Mouse (Mus musculus) forebrain, embryonic 15.5 days (tissue): ENCODE measurements around the gene Clpp. TPM values are rescaled to one million over a fixed set of nuclear protein-coding genes. Genes with fewer than 3 reads are reported as not detected.

Experiments used
- polyA plus RNA-seq: library from polyadenylated mRNA; unstranded; fragments of >200 nt; fragmentation: Nextera tagmentation; extraction: Ambion mirVana; gene quantifications from 2 replicates; pipeline ENCODE4 v1.2.1, GENCODE M21; 2015

Gene Clpp
- polyA plus RNA-seq, 1 experiment from 2014 or later, result 162 TPM

Other genes with a start within 250 kb of the Clpp start
- gene Nrtn, start 232.8 kb upstream of the Clpp start, polyA plus RNA-seq, result 0.97 and 1.2 TPM in 2 replicates
- 72.1 and 74.3 TPM in 2 replicates for gene Dus3l, start 225.5 kb upstream of the Clpp start, polyA plus RNA-seq
- gene Prr22, start 220.1 kb upstream of the Clpp start, polyA plus RNA-seq, result 0.66 and 0.73 TPM in 2 replicates
- 4.4 and 4.5 TPM in 2 replicates for gene Rfx2, start 159.3 kb upstream of the Clpp start, polyA plus RNA-seq
- gene Acsbg2, start 115.9 kb upstream of the Clpp start, polyA plus RNA-seq, result not detected in 2 replicates
- gene 1700061G19Rik, start 114.8 kb upstream of the Clpp start, polyA plus RNA-seq, result 0.43 and 0.50 TPM in 2 replicates
- gene Mllt1, start 54.9 kb upstream of the Clpp start, polyA plus RNA-seq, result 88.4 and 91.1 TPM in 2 replicates
- gene Acer1, start 8.2 kb upstream of the Clpp start, polyA plus RNA-seq, result not detected in 2 replicates
- 43.7 and 46.2 TPM in 2 replicates for gene Alkbh7, start 7.0 kb downstream of the Clpp start, polyA plus RNA-seq
- gene Pspn, start 9.7 kb downstream of the Clpp start, polyA plus RNA-seq, result 0.45 and 0.55 TPM in 2 replicates
- 80.4 and 81.7 TPM in 2 replicates for gene Gtf2f1, start 21.0 kb downstream of the Clpp start, polyA plus RNA-seq
- gene Gm17949, start 21.2 kb downstream of the Clpp start, polyA plus RNA-seq, result 0.31 and 0.47 TPM in 2 replicates
- 35.2 and 37.0 TPM in 2 replicates for gene Khsrp, start 41.2 kb downstream of the Clpp start, polyA plus RNA-seq
- gene Slc25a41, start 51.3 kb downstream of the Clpp start, polyA plus RNA-seq, result not detected in 2 replicates
- 1.3 and 2.0 TPM in 2 replicates for gene Crb3, start 68.8 kb downstream of the Clpp start, polyA plus RNA-seq
- 27.6 and 29.1 TPM in 2 replicates for gene Slc25a23, start 69.6 kb downstream of the Clpp start, polyA plus RNA-seq
- 3.9 and 4.4 TPM in 2 replicates for gene Dennd1c, start 88.2 kb downstream of the Clpp start, polyA plus RNA-seq
- gene Tubb4a, start 97.5 kb downstream of the Clpp start, polyA plus RNA-seq, result 239 and 253 TPM in 2 replicates
- gene Tnfsf9, start 115.0 kb downstream of the Clpp start, polyA plus RNA-seq, result 10.2 and 10.3 TPM in 2 replicates
- gene Cd70, start 159.5 kb downstream of the Clpp start, polyA plus RNA-seq, result 0.28 TPM in 1 of 2 replicates, not detected in the other
- gene Tnfsf14, start 203.9 kb downstream of the Clpp start, polyA plus RNA-seq, result not detected in 2 replicates
- 0.59 and 0.93 TPM in 2 replicates for gene C3, start 237.8 kb downstream of the Clpp start, polyA plus RNA-seq